Mouse (Mus musculus) MEL (cell line): Measurements from ENCODE around the gene Dock4. TPM values are rescaled to one million over a fixed set of nuclear protein-coding genes. Genes with fewer than 3 reads are reported as not detected.

Experiments
- DNase-seq: peaks from one replicate; pipeline ENCODE4 v3.0.0; 2011; ENCODE audit warnings: low read depth, low spot score
- H3K27ac ChIP-seq: 2 replicates; pipeline ENCODE4 v1.5.1; 2012; ENCODE audit warnings: low read depth, mild to moderate bottlenecking, control low read depth, low read length, moderate library complexity; ENCODE audit not compliant: control insufficient read depth
- H3K27me3 ChIP-seq, 2 experiments: fragments of 150-350 bp in 1 of 2; sonication (generic) in 1 of 2; 2 replicates each; pipeline ENCODE4 v1.6.1; 2012; ENCODE audit warnings: low read length in 2 of 2, mild to moderate bottlenecking in 2 of 2, improper control_type of control experiment in 1 of 2, moderate library complexity in 1 of 2; ENCODE audit not compliant: insufficient read depth in 2 of 2, control insufficient read depth in 1 of 2
- H3K36me3 ChIP-seq, 2 experiments: 2 replicates each; pipeline ENCODE4 v1.6.1; 2012 to 2014; ENCODE audit warnings: low read length in 2 of 2, improper control_type of control experiment in 1 of 2, inconsistent platforms in 1 of 2, mild to moderate bottlenecking in 1 of 2; ENCODE audit not compliant: insufficient read depth in 2 of 2, control insufficient read depth in 1 of 2
- H3K4me1 ChIP-seq, 2 experiments: fragments of 150-350 bp in 1 of 2; sonication (generic) in 1 of 2; 2 replicates each; pipeline ENCODE4 v1.6.1; 2012; ENCODE audit warnings: low read length in 2 of 2, improper control_type of control experiment in 1 of 2, mild to moderate bottlenecking in 1 of 2; ENCODE audit not compliant: insufficient read depth in 2 of 2, control insufficient read depth in 1 of 2
- H3K4me3 ChIP-seq, 2 experiments: fragments of 150-350 bp in 1 of 2; sonication (generic) in 1 of 2; 2 replicates each; pipeline ENCODE4 v1.5.1; 2012; ENCODE audit warnings: low read depth in 2 of 2, low read length in 2 of 2, mild to moderate bottlenecking in 2 of 2, moderate library complexity in 2 of 2, control low read depth in 1 of 2, improper control_type of control experiment in 1 of 2; ENCODE audit not compliant: control insufficient read depth in 1 of 2, insufficient read depth in 1 of 2
- H3K79me2 ChIP-seq: 2 replicates; pipeline ENCODE4 v1.6.1; 2012; ENCODE audit warnings: mild to moderate bottlenecking, low read length, moderate library complexity; ENCODE audit not compliant: control insufficient read depth, poor library complexity, insufficient read depth
- H3K9ac ChIP-seq: 2 replicates; pipeline ENCODE4 v1.6.1; 2012; ENCODE audit warnings: low read depth, mild to moderate bottlenecking, control low read depth, low read length, moderate library complexity; ENCODE audit not compliant: control insufficient read depth, poor library complexity, severe bottlenecking
- H3K9me3 ChIP-seq: fragments of 150-350 bp; sonication (generic); replicated peaks from 2 replicates; pipeline ENCODE4 v1.6.1; 2012; ENCODE audit warnings: mild to moderate bottlenecking, low read length, improper control_type of control experiment, moderate library complexity; ENCODE audit not compliant: insufficient read depth
- CHD1 ChIP-seq: IDR thresholded peaks from 2 replicates; pipeline ENCODE4 v1.6.1; 2012; ENCODE audit warnings: low read depth, mild to moderate bottlenecking, inconsistent platforms, low read length, improper control_type of control experiment
- CHD2 ChIP-seq: IDR thresholded peaks from 2 replicates; pipeline ENCODE4 v1.6.1; 2011; ENCODE audit warnings: low read length, improper control_type of control experiment
- CTCF ChIP-seq, 3 experiments: IDR thresholded peaks in 2 of 3; conservative IDR thresholded peaks in 1 of 3; 2 replicates each; pipeline ENCODE4 v1.5.1; 2011 to 2012; ENCODE audit warnings: low read length in 3 of 3, low read depth in 2 of 3, mild to moderate bottlenecking in 2 of 3, improper control_type of control experiment in 1 of 3, inconsistent platforms in 1 of 3, mixed read lengths in 1 of 3, moderate library complexity in 1 of 3; ENCODE audit not compliant: control insufficient read depth in 1 of 3, insufficient read depth in 1 of 3, poor library complexity in 1 of 3, severe bottlenecking in 1 of 3
- E2F4 ChIP-seq: IDR thresholded peaks from 2 replicates; pipeline ENCODE4 v1.6.1; 2011; ENCODE audit warnings: low read depth, low read length, improper control_type of control experiment, borderline replicate concordance
- ELF1 ChIP-seq: IDR thresholded peaks from 2 replicates; pipeline ENCODE4 v1.6.1; 2014; ENCODE audit warnings: low read depth, mild to moderate bottlenecking, inconsistent platforms, low read length, improper control_type of control experiment, moderate library complexity
- EP300 ChIP-seq, 2 experiments: IDR thresholded peaks; 2 replicates each; pipeline ENCODE4 v1.6.1; 2011; ENCODE audit warnings: improper control_type of control experiment in 2 of 2, low read length in 2 of 2, low read depth in 1 of 2, mild to moderate bottlenecking in 1 of 2
- ETS1 ChIP-seq: IDR thresholded peaks from 2 replicates; pipeline ENCODE4 v1.6.1; 2012; ENCODE audit warnings: low read depth, mild to moderate bottlenecking, inconsistent platforms, low read length, improper control_type of control experiment, moderate library complexity
- GABPA ChIP-seq: IDR thresholded peaks from 2 replicates; pipeline ENCODE4 v1.6.1; 2012; ENCODE audit warnings: low read depth, mild to moderate bottlenecking, inconsistent platforms, low read length, improper control_type of control experiment, moderate library complexity
- GATA1 ChIP-seq: IDR thresholded peaks from 2 replicates; pipeline ENCODE4 v1.6.1; 2011; ENCODE audit warnings: low read depth, low read length, improper control_type of control experiment
- HCFC1 ChIP-seq: IDR thresholded peaks from 2 replicates; pipeline ENCODE4 v1.6.1; 2012; ENCODE audit warnings: low read depth, mild to moderate bottlenecking, inconsistent platforms, low read length, improper control_type of control experiment, moderate library complexity
- JUND ChIP-seq: IDR thresholded peaks from 2 replicates; pipeline ENCODE4 v1.6.1; 2011; ENCODE audit warnings: low read depth, mild to moderate bottlenecking, improper control_type of control experiment, low read length
- KAT2A ChIP-seq: conservative IDR thresholded peaks from 2 replicates; pipeline ENCODE4 v1.6.1; 2012; ENCODE audit warnings: low read depth, low read length, improper control_type of control experiment, inconsistent platforms
- MAZ ChIP-seq: IDR thresholded peaks from 2 replicates; pipeline ENCODE4 v1.6.1; 2012; ENCODE audit warnings: low read depth, mild to moderate bottlenecking, inconsistent platforms, low read length, improper control_type of control experiment
- MXI1 ChIP-seq: IDR thresholded peaks from 2 replicates; pipeline ENCODE4 v1.6.1; 2011; ENCODE audit warnings: mild to moderate bottlenecking, low read depth, low read length, improper control_type of control experiment
- MYC ChIP-seq: IDR thresholded peaks from 2 replicates; pipeline ENCODE4 v1.6.1; 2011; ENCODE audit warnings: low read depth, mild to moderate bottlenecking, low read length, improper control_type of control experiment, moderate library complexity
- NELFE ChIP-seq: IDR thresholded peaks from 2 replicates; pipeline ENCODE4 v1.6.1; 2011; ENCODE audit warnings: low read depth, low read length, improper control_type of control experiment
- NRF1 ChIP-seq: IDR thresholded peaks from 2 replicates; pipeline ENCODE4 v1.6.1; 2014; ENCODE audit warnings: low read depth, mild to moderate bottlenecking, inconsistent platforms, low read length, improper control_type of control experiment, moderate library complexity; ENCODE audit not compliant: poor library complexity, insufficient read depth, severe bottlenecking
- POLR2A ChIP-seq, 2 experiments: IDR thresholded peaks; 2 replicates each; pipeline ENCODE4 v1.6.1; 2011 to 2012; ENCODE audit warnings: low read length in 2 of 2, mild to moderate bottlenecking in 2 of 2, control low read depth in 1 of 2, improper control_type of control experiment in 1 of 2, low read depth in 1 of 2, moderate library complexity in 1 of 2; ENCODE audit not compliant: control insufficient read depth in 1 of 2, insufficient read depth in 1 of 2, poor library complexity in 1 of 2
- POLR2AphosphoS2 ChIP-seq: IDR thresholded peaks from 2 replicates; pipeline ENCODE4 v1.6.1; 2011; ENCODE audit warnings: low read length, improper control_type of control experiment
- RAD21 ChIP-seq: IDR thresholded peaks from 2 replicates; pipeline ENCODE4 v1.6.1; 2011; ENCODE audit warnings: mild to moderate bottlenecking, low read depth, low read length, improper control_type of control experiment
- RCOR1 ChIP-seq: IDR thresholded peaks from 2 replicates; pipeline ENCODE4 v1.6.1; 2012; ENCODE audit warnings: low read depth, mild to moderate bottlenecking, inconsistent platforms, low read length, improper control_type of control experiment
- SMC3 ChIP-seq: IDR thresholded peaks from 2 replicates; pipeline ENCODE4 v1.6.1; 2011; ENCODE audit warnings: low read depth, low read length, improper control_type of control experiment
- TBP ChIP-seq: IDR thresholded peaks from 2 replicates; pipeline ENCODE4 v1.8.0; 2011; ENCODE audit warnings: low read depth, low read length, improper control_type of control experiment
- UBTF ChIP-seq: IDR thresholded peaks from 2 replicates; pipeline ENCODE4 v1.6.1; 2012; ENCODE audit warnings: low read depth, mild to moderate bottlenecking, inconsistent platforms, low read length, improper control_type of control experiment, moderate library complexity, borderline replicate concordance; ENCODE audit not compliant: insufficient read depth
- USF1 ChIP-seq: IDR thresholded peaks from 2 replicates; pipeline ENCODE4 v1.6.1; 2014; ENCODE audit warnings: low read depth, mild to moderate bottlenecking, inconsistent platforms, low read length, improper control_type of control experiment, moderate library complexity
- ZC3H11A ChIP-seq: IDR thresholded peaks from 2 replicates; pipeline ENCODE4 v1.6.1; 2012; ENCODE audit warnings: low read depth, mild to moderate bottlenecking, inconsistent platforms, low read length, improper control_type of control experiment
- ZKSCAN1 ChIP-seq: IDR thresholded peaks from 2 replicates; pipeline ENCODE4 v1.6.1; 2012; ENCODE audit warnings: low read depth, mild to moderate bottlenecking, inconsistent platforms, low read length, improper control_type of control experiment, moderate library complexity
- ZMIZ1 ChIP-seq: IDR thresholded peaks from 2 replicates; pipeline ENCODE4 v1.6.1; 2012; ENCODE audit warnings: low read depth, mild to moderate bottlenecking, inconsistent platforms, low read length, improper control_type of control experiment, moderate library complexity
- ZNF384 ChIP-seq: IDR thresholded peaks from 2 replicates; pipeline ENCODE4 v1.6.1; 2012; ENCODE audit warnings: low read depth, mild to moderate bottlenecking, inconsistent platforms, low read length, improper control_type of control experiment
- polyA plus RNA-seq, 2 experiments: library from polyadenylated mRNA; stranded (reverse) in 1 of 2; unstranded in 1 of 2; fragments of >175 nt in 1 of 2; fragments of >200 nt in 1 of 2; gene quantifications; 2 replicates each; pipeline versions ENCODE4 v1.2.1 to v1.2.4; 2012; ENCODE audit warnings: low replicate concordance in 2 of 2, low read depth in 1 of 2; ENCODE audit not compliant: insufficient read length in 2 of 2, insufficient read depth in 1 of 2, missing spikeins in 1 of 2
- total RNA-seq: library from RNA; depleted of rRNA; stranded (reverse); fragments of 300-350 nt; gene quantifications from 2 replicates; pipeline ENCODE4 v1.2.3, GENCODE M21; 2012

The Dock4 gene
- total and polyA plus RNA-seq, 3 experiments = 0.08 to 0.17 TPM; not detected in 1

GRCm38 (mm10) chr12:40596441-40596840 lies 150.7 kb downstream of the Dock4 start:
- DNase-seq = no peak
- Histone ChIP-seq H3K27me3 (no peaks in the 10 kb centered on the region), H3K27ac (no peak overlapping the region), H3K4me3 (no peak overlapping the region)
- no peak for TF ChIP-seq RCOR1
- no peak for TF ChIP-seq NRF1
- TF ChIP-seq SMC3 = no peak
- TF ChIP-seq CHD1 = no peak
- TF ChIP-seq CTCF (IDR thresholded peaks at IDR 0.05 in 2 of 3, conservative IDR thresholded peaks at IDR 0.05 in 1 of 3; ENCODE audit: control insufficient read depth in 1 of 3, insufficient read depth in 1 of 3, low read depth in 2 of 3, low read length in 3 of 3, poor library complexity in 1 of 3, severe bottlenecking in 1 of 3) = no peak
- no peak for TF ChIP-seq TBP
- no peak for TF ChIP-seq ELF1
- TF ChIP-seq RAD21 = no peak
- no peak for TF ChIP-seq NELFE
- no peak for TF ChIP-seq ZKSCAN1
- TF ChIP-seq GATA1 = no peak
- TF ChIP-seq MYC = no peak
- no peak for TF ChIP-seq UBTF
- no peak for TF ChIP-seq KAT2A
- TF ChIP-seq POLR2AphosphoS2 = no peak
- no peak for TF ChIP-seq ZC3H11A
- no peak for TF ChIP-seq JUND
- no peak for TF ChIP-seq POLR2A (IDR thresholded peaks at IDR 0.05; ENCODE audit: control insufficient read depth in 1 of 2, insufficient read depth in 1 of 2, low read depth in 1 of 2, low read length in 2 of 2, poor library complexity in 1 of 2)
- no peak for TF ChIP-seq EP300 (IDR thresholded peaks at IDR 0.05; ENCODE audit: low read depth in 1 of 2, low read length in 2 of 2)
- TF ChIP-seq USF1 = no peak
- TF ChIP-seq, all 39 proteins: peak for 0
- Histone ChIP-seq H3K9ac (no peak overlapping the region), H3K79me2 (no peaks in the 10 kb centered on the region), H3K9me3 (no peaks in the 10 kb centered on the region), H3K36me3 (no peaks in the 10 kb centered on the region), H3K4me1 (no peaks in the 10 kb centered on the region)

GRCm38 (mm10) chr12:40599952-40600351 lies 154.2 kb downstream of the Dock4 start:
- no peak for DNase-seq
- Histone ChIP-seq H3K79me2 (no peaks in the 10 kb centered on the region), H3K4me3 (no peak overlapping the region), H3K27me3 (no peaks in the 10 kb centered on the region), H3K9me3 (no peaks in the 10 kb centered on the region), H3K4me1 (no peaks in the 10 kb centered on the region), H3K36me3 (no peaks in the 10 kb centered on the region), H3K9ac (no peak overlapping the region), H3K27ac (no peak overlapping the region)
- TF ChIP-seq EP300 (IDR thresholded peaks at IDR 0.05; ENCODE audit: low read depth in 1 of 2, low read length in 2 of 2) (no peak), ETS1 (no peak), HCFC1 (no peak), MAZ (no peak), ZKSCAN1 (no peak), NRF1 (no peak), TBP (no peak), GABPA (no peak), MXI1 (no peak), ZMIZ1 (no peak), ELF1 (no peak), E2F4 (no peak), CHD2 (no peak), POLR2AphosphoS2 (no peak), USF1 (no peak), POLR2A (IDR thresholded peaks at IDR 0.05; ENCODE audit: control insufficient read depth in 1 of 2, insufficient read depth in 1 of 2, low read depth in 1 of 2, low read length in 2 of 2, poor library complexity in 1 of 2) (no peak), ZNF384 (no peak)
